Comparison of ENCODE assay signal across 8 mouse cellular contexts in the genomic region with DNA sequence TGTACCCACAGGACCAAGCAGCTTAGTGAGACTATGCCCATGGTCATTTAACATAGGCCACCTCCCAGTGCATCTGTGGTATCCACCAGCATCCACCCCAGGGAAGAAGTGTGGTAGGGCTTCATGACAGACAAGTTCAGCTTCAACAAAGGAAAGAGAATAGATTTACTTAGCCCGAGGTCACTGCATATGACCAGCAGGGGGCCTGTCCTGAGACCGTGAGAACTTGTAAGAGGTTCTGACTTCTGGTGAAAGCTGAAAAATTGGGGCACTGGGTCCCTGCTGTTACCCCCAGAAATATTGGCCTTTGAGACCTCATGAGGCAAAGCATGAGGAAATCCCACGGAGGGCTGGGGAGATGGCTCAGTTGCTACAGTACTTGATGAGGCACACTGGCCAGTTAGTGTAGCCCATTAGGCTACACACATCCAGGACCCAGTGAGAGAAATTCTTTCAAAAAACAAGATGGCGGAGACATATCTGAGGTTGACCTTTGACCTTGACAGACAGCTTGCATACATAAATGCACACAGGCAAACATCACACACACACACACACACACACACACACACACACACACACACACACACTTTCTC. TPM values are rescaled to one million over a fixed set of nuclear protein-coding genes. Genes with fewer than 3 reads are reported as not detected.
A peak's percentile ranks its signal among the peaks of the same experiment; 100 is the strongest.
DNase-seq lines count a peak whose midpoint lies in the region; ATAC-seq and TF ChIP-seq lines count a peak whose summit lies in the region.

No protein-coding gene starts in this region.

- 76% methylated on average over 4 of the region's 4 CpGs for WGBS in kidney, postnatal 0 days
- 69% methylated on average over 4 of the region's 4 CpGs for WGBS in neural tube, embryonic 11.5 days

- H3K36me3 ChIP-seq in kidney, postnatal 0 days (ENCODE audit: insufficient read depth, low read length) = no peaks in the 10 kb centered on the region
- no peaks in the 10 kb centered on the region for H3K36me3 ChIP-seq in neural tube, embryonic 11.5 days (ENCODE audit: control insufficient read depth, insufficient read depth, low read length)

- DNase-seq in heart, adult 18-20 months = peak; percentile 31 to 70
- DNase-seq in heart, postnatal 25 days (ENCODE audit: low spot score) = no peak
- DNase-seq in B cell, adult 2 months = peak; percentile 48 to 51
- peak; percentile 57 for DNase-seq in embryo, embryonic 10 days (ENCODE audit: low spot score)
- DNase-seq in kidney, postnatal 0 days (ENCODE audit: low spot score) = peak; percentile 70
- DNase-seq in neural tube, embryonic 11.5 days (ENCODE audit: low spot score) = peak; percentile 35
- DNase-seq in adipocyte (ENCODE audit: low spot score) = no peak
- no peak for DNase-seq in cerebellum, adult 9-10 months

- no peaks in the 10 kb centered on the region for H3K27me3 ChIP-seq in kidney, postnatal 0 days (ENCODE audit: insufficient read depth, low read length)
- no peaks in the 10 kb centered on the region for H3K27me3 ChIP-seq in neural tube, embryonic 11.5 days (ENCODE audit: control insufficient read depth, insufficient read depth, low read length)

- TF ChIP-seq CTCF in kidney, postnatal 0 days (IDR thresholded peaks at IDR 0.05; ENCODE audit: low read depth) = peak; percentile 69

- H3K4me3 ChIP-seq in kidney, postnatal 0 days (replicated peaks; ENCODE audit: low read depth, low read length) = no peak overlapping the region
- no peak overlapping the region for H3K4me3 ChIP-seq in neural tube, embryonic 11.5 days (ENCODE audit: low read depth, low read length)

- intact Hi-C loops in heart, postnatal 25 days (cut with DNase I) = loop anchor here (1.0 to 10.0 kb wide), 5 partner anchors 58 to 370 kb away; a partner anchor contains a TSS

- no peak overlapping the region for H3K27ac ChIP-seq in kidney, postnatal 0 days
- H3K27ac ChIP-seq in neural tube, embryonic 11.5 days (ENCODE audit: low read depth, low read length) = no peak overlapping the region

- H3K9ac ChIP-seq in kidney, postnatal 0 days (ENCODE audit: low read depth, low read length) = no peak overlapping the region
- H3K9ac ChIP-seq in neural tube, embryonic 11.5 days (ENCODE audit: low read length) = no peak overlapping the region

- H3K9me3 ChIP-seq in kidney, postnatal 0 days (replicated peaks; ENCODE audit: low read length) = no peaks in the 10 kb centered on the region
- H3K9me3 ChIP-seq in neural tube, embryonic 11.5 days (ENCODE audit: control insufficient read depth, low read length) = no peaks in the 10 kb centered on the region

- no peak for ATAC-seq in kidney, postnatal 0 days (replicated peaks; ENCODE audit: low FRiP score, low read depth)
- ATAC-seq in neural tube, embryonic 11.5 days (ENCODE audit: insufficient read depth, low FRiP score, low TSS enrichment) = no peak

- no peaks in the 10 kb centered on the region for H3K4me1 ChIP-seq in kidney, postnatal 0 days (replicated peaks; ENCODE audit: insufficient read depth, low read length)
- H3K4me1 ChIP-seq in neural tube, embryonic 11.5 days (ENCODE audit: control insufficient read depth, insufficient read depth, low read length) = no peaks in the 10 kb centered on the region

- no peak overlapping the region for H3K4me2 ChIP-seq in kidney, postnatal 0 days (ENCODE audit: low read length)
- no peak overlapping the region for H3K4me2 ChIP-seq in neural tube, embryonic 11.5 days (ENCODE audit: low read depth)

RNA-seq across cellular contexts. Expression of a gene that starts 34.0 kb away (rescaled TPM):
- not detected for total RNA-seq in heart, adult 18-20 months (2021)
- under 1 TPM in 1 of 2 experiments, not detected in 1; 0.36 TPM for total RNA-seq in heart, postnatal 25 days (2021)
- 12.8 and 16.0 TPM in 2 replicates for polyA plus RNA-seq in kidney, postnatal 0 days (2015; fragmentation: Nextera tagmentation; extraction: Ambion mirVana)
- polyA plus RNA-seq in neural tube, embryonic 11.5 days (2014; fragmentation: Nextera tagmentation; extraction: Ambion mirVana) = 0.24 TPM in 1 of 2 replicates, not detected in the other

Comparison
In these comparisons a context has a peak if more than half of its experiments do, and no peak if none do; other contexts are left out.
1. DNase-seq: peak in heart, adult 18-20 months (2 of 2), B cell, adult 2 months (2 of 2), embryo, embryonic 10 days (single experiment), kidney, postnatal 0 days (single experiment) and neural tube, embryonic 11.5 days (single experiment); none in heart, postnatal 25 days (single experiment), adipocyte (single experiment) and cerebellum, adult 9-10 months (single experiment).